Mouse (Mus musculus) urinary bladder, postnatal 36 days (tissue): ENCODE measurements around the gene Pafah1b3.
"Not testable (repeated sequence)": the region's sequence is repeated elsewhere in the genome, so short reads cannot be mapped to it uniquely, and the experiment has no call there.

Source experiments
- DNase-seq, 2 experiments: peaks; one replicate each; pipeline ENCODE4 v3.0.0; 2022; ENCODE audit warnings: low spot score in 2 of 2, mixed read lengths in 1 of 2

The Pafah1b3 gene

GRCm38 (mm10) chr7:25297454-25298325 is at the start of gene Pafah1b3:
Gene Pafah1b3, minus strand, starts transcription at chr7:25297986.
- DNase-seq = peak; percentile 68 to 81

GRCm38 (mm10) chr7:25341000-25341784 is 43.4 kb upstream of the Pafah1b3 start:
- no peak for DNase-seq

GRCm38 (mm10) chr7:25339329-25339728 is 41.5 kb upstream of the Pafah1b3 start:
- DNase-seq = no peak

- DNase-seq = no peak
These were observed 36.7 kb upstream of the Pafah1b3 start for GRCm38 (mm10) chr7:25334472-25334871.

GRCm38 (mm10) chr7:25333596-25334307 is 36.0 kb upstream of the Pafah1b3 start:
- peak; percentile 44 to 70 for DNase-seq

- no peak for DNase-seq
These were observed 28.4 kb upstream of the Pafah1b3 start for GRCm38 (mm10) chr7:25326233-25326632.

- DNase-seq = not testable (repeated sequence)
These were observed 27.6 kb upstream of the Pafah1b3 start for GRCm38 (mm10) chr7:25325431-25325830.

- no peak for DNase-seq
These were observed 25.4 kb upstream of the Pafah1b3 start for GRCm38 (mm10) chr7:25323219-25323618.

GRCm38 (mm10) chr7:25322058-25322484 is 24.3 kb upstream of the Pafah1b3 start:
- DNase-seq = peak in 1 of 2 experiments; percentile 47

GRCm38 (mm10) chr7:25317446-25317999 is 19.7 kb upstream of the Pafah1b3 start:
- no peak for DNase-seq

- peak; percentile 92 to 95 for DNase-seq
These were observed 19.0 kb upstream of the Pafah1b3 start, which contains the start of gene Megf8 for GRCm38 (mm10) chr7:25316532-25317445. Gene Megf8, plus strand, starts transcription at chr7:25317164.

GRCm38 (mm10) chr7:25315306-25316041 is 17.7 kb upstream of the Pafah1b3 start:
- DNase-seq = no peak

- DNase-seq = no peak
These were observed 17.0 kb upstream of the Pafah1b3 start for GRCm38 (mm10) chr7:25314606-25315305.

GRCm38 (mm10) chr7:25313325-25313724 is 15.5 kb upstream of the Pafah1b3 start:
- DNase-seq = no peak

- DNase-seq = no peak
These were observed 13.4 kb upstream of the Pafah1b3 start for GRCm38 (mm10) chr7:25311193-25311592.

GRCm38 (mm10) chr7:25309425-25309824 is 11.6 kb upstream of the Pafah1b3 start:
- no peak for DNase-seq

GRCm38 (mm10) chr7:25308702-25309318 is 11.0 kb upstream of the Pafah1b3 start:
- no peak for DNase-seq

GRCm38 (mm10) chr7:25306614-25306996 is 8.8 kb upstream of the Pafah1b3 start:
- no peak for DNase-seq
